Mouse (Mus musculus): Measurements from ENCODE around the gene Micall2.
"Not testable (repeated sequence)": the region's sequence is repeated elsewhere in the genome, so short reads cannot be mapped to it uniquely, and the experiment has no call there.

The Micall2 gene

GRCm38 (mm10) chr5:139727261-139727660 lies 8.9 kb downstream of the Micall2 start:
- DNase-seq, result no peak

DNA sequence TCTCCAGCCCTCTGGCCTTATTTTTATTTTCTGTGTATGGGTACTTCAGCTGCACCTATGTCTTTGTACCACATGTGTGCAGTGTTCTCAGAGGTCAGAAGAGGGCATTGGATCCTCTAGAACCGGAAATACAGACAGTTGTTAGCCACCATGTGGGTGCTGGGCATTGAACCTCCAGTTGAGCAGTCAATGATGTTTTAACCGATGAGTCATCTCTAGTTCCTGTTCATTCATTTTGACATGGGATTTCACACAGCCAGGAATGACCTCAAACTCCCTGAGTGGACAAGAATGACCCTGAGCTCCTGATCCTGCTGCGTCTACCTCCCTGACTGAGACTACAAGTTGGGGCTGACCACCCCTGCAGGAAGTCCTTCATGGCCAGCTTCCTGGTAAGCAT lies 9.9 kb downstream of the Micall2 start:
- no peak for DNase-seq

DNA sequence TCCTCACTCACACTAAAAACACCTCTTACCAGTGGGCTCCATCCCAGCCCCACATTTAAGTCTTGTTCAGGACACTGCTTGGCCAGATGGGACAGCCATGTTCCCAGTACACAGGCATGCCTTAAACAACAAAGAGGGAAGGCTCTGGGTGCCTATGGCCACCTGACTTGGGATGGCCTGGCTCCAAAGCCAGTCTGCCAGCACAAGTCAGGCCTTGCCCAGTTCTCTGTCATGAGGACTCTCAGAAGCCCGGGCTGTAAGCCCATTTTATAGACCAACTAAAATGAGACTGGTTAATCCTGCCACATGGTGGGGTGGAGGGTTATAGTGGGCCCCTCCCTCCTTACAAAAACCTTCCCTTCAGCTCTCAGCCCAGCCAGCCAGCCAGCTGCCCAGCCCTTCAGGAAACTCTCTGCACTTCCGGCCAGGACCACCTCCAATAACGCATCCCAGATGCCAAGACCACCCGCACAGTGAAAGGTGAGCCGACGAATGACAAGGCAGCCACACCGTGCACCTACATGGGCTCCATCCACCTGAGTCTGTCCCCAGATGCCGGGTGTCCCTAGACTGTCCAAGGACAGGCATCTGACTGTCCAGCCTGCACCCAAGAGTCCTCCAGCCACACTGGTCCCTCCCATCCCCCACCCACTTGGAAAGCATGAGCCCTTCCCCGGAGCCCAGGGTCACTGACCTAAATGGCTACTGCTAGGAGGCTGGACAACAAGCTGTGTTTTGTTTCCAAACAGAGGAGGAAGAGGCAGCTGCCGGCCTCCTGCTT lies 11.6 kb downstream of the Micall2 start:
- no peak for DNase-seq

DNA sequence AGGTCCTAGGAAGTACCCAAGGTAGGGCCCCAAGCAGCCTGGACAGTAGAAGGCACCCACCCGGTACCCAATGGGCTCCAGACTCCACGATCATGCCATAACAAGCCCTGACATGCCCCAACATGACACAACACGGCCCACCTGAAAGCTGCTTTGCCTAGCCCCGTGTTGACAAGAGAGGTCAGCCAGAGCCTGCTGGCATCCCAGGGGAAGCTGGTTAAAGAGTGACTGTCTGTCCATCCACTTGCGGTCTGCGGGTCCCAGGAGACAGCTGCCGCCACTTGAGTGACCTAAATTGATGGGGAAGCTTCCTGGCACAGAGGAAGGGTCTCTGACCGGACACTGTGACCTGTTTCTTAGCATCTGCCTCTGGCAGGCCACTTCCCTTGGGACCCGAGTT lies 13.0 kb downstream of the Micall2 start:
- no peak for DNase-seq

DNA sequence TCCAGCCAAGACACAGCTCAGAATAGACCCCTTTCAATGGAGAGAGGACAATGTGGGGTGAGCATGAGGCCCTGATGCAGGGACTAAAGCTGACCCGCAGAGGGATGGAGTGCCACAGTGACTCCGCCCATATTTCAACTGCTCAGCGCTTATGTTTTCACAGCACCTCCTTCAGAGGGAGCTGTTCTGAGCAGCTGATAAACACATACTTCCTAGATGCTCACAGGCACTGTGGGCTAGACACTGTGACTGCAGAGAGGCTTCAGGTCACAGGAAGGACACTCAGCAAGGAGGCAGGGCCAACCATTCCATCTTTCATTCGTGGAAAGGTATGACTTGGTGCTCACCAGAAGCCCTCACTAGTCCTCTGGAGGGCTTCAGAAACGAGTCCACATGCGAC lies 13.4 kb downstream of the Micall2 start:
- DNase-seq, result no peak

GRCm38 (mm10) chr5:139718949-139719348 lies 17.2 kb downstream of the Micall2 start:
- DNase-seq, result no peak

GRCm38 (mm10) chr5:139718540-139718939 lies 17.6 kb downstream of the Micall2 start:
- DNase-seq, result no peak

DNA sequence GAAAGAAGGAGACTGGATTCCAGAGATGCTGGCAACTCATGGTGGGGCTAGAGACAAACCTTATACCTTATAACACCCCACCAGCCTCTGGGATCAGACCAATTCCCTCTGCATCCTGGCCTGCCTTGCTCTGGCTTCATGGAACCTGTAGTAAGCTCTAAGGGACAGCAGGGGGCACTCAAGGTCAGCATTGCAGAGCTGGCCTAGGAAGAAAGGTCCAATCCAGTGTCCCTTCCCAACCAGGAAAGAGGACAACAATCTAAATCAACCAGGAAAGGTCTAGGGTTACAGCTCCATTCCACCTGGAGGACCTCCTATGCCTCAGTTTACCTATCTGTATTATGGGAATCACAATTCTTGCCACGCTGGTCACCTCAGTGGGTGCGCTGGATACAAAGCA lies 18.4 kb downstream of the Micall2 start:
- DNase-seq, result peak; percentile 21

DNA sequence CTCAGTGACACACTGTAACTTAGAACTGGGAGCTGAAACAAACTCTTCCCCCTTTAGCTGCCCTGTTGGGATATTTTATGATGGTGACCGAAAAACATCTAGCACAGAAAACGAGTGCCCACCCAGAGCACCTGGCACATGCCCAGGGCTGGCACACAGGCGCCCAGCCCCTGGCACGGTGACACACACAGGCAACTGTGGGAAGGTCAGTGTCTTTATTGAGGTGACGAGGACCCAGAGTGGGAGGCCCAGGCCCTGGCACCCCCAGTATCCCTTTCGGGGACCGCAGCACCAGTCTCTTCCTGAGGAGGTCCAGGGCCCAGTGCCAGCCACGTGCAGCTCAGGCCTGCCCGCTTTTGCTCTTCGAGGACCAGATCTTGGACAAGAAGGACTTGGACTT lies 29.6 kb downstream of the Micall2 start:
- no peak for DNase-seq

DNA sequence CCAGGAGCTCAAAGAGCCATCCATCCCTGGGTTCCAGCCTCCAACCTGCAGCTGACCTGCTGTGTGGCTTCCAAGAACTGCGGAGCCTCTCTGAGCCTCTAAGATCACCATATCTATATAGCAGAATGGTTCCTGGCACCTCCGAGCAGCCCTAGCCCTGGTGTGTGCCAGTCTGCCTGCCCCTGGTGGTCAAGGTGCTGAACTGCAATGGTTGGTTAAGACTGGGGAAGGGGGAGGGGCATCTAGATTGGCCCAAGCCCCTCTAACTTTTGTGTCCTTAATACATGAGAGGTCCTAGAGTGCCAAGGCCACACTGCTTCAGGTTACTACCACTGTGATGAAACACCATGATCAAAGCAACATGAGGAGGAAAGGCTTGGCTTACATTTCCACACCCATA lies 33.2 kb downstream of the Micall2 start:
- DNase-seq, result no peak

GRCm38 (mm10) chr5:139702236-139702635 lies 33.9 kb downstream of the Micall2 start:
- DNase-seq, result no peak

GRCm38 (mm10) chr5:139696954-139697353 lies 39.2 kb downstream of the Micall2 start:
- no peak for DNase-seq

- not testable (repeated sequence) for DNase-seq
Measured at GRCm38 (mm10) chr5:139695876-139696275, 40.3 kb downstream of the Micall2 start.

DNA sequence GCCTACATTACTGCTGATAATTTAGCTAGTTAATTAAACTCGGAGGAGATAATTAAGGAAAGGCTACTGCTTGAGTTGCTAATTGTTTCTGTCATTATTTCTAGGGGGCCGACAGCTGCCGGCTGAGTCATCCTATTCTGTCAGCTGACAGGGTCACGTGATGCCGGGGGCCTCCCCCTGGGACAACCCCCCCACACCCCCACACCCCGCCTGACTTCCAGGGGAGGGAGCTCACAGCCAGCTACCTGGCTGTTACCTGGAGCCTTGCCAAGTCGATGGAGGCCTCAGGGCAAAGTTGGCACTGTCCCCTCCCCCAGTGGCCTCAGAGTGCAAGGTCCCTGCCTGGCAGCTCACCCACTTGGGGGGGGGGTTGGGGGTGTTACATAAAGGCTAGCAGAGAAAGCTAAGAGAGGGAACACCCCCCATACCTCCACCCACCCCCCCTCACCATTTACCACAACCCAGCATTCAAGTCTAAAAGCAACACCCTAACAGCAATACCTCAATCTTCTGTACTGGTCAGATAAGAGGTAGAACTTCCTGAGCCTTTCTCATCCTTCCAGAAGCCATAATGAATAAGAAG lies 41.1 kb downstream of the Micall2 start:
- DNase-seq, result no peak

GRCm38 (mm10) chr5:139694292-139694988 lies 41.7 kb downstream of the Micall2 start:
- no peak for DNase-seq

DNA sequence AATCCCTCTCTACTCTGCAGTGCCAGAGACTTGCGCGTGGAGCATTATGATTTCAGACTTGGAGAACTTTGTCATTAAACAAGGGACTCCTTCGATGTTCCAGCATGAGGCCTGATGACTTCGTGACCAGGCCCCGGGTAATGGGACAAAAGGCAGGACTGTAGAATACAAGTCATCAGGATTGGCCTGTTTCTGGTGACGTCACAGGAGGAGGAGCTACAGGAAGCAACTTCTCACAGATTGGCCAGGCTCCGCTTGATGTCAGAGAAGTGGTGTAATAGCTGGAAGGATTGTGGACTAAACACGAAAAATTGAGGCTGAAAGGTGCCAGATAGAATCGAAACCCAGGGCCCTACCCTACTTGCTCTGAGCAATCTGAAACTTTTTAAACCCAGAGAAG lies 45.3 kb downstream of the Micall2 start:
- no peak for DNase-seq

DNA sequence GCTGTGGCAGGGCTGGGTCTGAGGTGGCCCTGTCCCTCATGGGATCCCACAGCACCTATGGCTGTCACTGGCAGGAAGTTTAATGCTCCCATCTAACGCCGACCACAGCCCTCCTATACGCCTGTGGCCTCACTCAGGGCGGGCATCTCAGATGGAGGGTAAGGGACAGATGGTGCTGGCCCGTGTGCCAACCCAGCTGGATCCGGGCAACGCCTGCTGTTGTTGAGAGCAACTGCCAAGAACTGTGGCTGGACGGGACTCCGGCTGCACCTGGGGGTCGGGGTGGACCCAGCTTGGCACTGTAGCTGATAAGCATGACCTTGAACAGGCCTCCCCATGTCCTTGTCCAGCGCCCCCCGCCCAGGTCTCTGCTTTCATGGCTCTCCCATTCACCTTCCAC lies 47.8 kb downstream of the Micall2 start:
- no peak for DNase-seq

- DNase-seq, result no peak
Measured at GRCm38 (mm10) chr5:139687646-139688045, 48.5 kb downstream of the Micall2 start.

- DNase-seq, result peak; percentile 14
Measured at GRCm38 (mm10) chr5:139686530-139687249, 49.4 kb downstream of the Micall2 start.

DNA sequence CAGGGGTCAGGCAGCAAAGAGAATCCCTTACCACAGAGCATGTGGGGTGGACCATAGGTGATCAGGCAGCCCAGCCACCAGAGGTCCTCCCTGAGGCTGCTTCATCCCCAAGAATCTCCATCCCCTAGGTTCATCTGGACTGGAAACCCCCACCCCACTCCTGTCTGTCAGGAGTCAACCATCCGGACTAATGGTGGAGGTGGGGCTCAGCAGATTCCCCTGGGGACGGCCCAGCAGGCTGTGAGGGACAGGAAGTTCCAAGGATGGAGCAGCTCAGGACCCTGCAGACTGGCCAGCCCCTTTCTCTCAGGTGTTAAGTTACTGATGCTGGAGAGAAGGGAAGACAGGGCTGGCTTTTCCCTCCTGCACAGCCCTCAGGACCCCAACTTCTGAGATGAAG lies 52.9 kb downstream of the Micall2 start:
- DNase-seq, result no peak

- DNase-seq, result no peak
Measured at GRCm38 (mm10) chr5:139682631-139682977, 53.5 kb downstream of the Micall2 start.

DNA sequence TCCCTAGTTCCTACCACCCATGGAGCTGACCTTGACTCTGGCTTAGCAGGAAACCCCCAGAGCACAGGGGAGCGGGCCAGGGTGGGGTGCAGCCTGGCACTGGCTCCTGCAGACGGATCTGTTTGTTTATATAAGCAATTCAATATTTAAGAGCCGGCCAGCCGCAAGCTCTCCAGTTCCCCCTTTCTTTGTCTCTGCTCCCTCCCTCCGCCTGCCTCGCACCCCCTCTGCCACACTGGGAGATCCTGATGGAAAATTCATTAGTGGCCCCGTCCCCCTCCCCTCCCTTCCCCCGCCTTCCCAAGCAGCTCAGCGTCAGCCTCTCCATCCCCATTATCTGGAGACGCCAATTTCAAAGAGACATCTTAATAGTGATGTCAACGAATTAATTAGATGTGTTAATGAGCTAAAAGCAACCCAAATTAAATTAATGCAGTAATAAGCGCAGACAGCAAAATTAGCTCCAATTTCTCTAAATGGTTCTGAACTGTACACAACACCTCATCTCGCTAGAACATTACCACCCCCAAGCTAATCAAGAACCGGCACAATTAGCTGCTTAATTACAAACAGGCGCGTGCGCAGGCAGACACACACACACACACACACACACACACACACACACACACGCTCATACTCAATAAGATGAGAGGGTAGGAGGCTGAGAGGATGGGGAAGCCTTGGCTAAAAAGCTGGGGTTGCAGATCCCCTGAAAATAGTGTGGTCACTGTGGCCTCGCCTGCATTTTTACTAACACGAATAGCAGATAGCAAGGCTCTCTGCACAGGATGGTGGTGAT lies 54.1 kb downstream of the Micall2 start:
- DNase-seq, result no peak

GRCm38 (mm10) chr5:139675707-139675967 lies 60.5 kb downstream of the Micall2 start:
- no peak for DNase-seq

Data from layer of hippocampus, adult 9-11 months (tissue).